Mouse (Mus musculus) heart, embryonic 12.5 days (tissue): ENCODE measurements around the gene Gm26897. TPM values are rescaled to one million over a fixed set of nuclear protein-coding genes. Genes with fewer than 3 reads are reported as not detected.

Experiments
- ATAC-seq: fragments of 200-750 bp; cut with Nextera tagmentation; 2 replicates; pipeline ENCODE4 v1.8.0; 2017; ENCODE audit warnings: moderate TSS enrichment, moderate library complexity; ENCODE audit not compliant: insufficient number of reproducible peaks, low FRiP score
- H3K27ac ChIP-seq: fragments of 300-500 bp; sonication (generic); 2 replicates; pipeline ENCODE4 v1.5.1; 2016; ENCODE audit warnings: mild to moderate bottlenecking, moderate library complexity; ENCODE audit not compliant: poor library complexity, severe bottlenecking
- H3K27me3 ChIP-seq: fragments of 300-500 bp; sonication (generic); replicated peaks from 2 replicates; pipeline ENCODE4 v1.6.1; 2016; ENCODE audit warnings: mild to moderate bottlenecking, moderate library complexity
- H3K36me3 ChIP-seq: fragments of 300-500 bp; sonication (generic); 2 replicates; pipeline ENCODE4 v1.6.1; 2016; ENCODE audit warnings: mild to moderate bottlenecking, moderate library complexity
- H3K4me1 ChIP-seq: fragments of 300-500 bp; sonication (generic); replicated peaks from 2 replicates; pipeline ENCODE4 v1.6.1; 2016; ENCODE audit warnings: mild to moderate bottlenecking
- H3K4me2 ChIP-seq: fragments of 300-500 bp; sonication (generic); 2 replicates; pipeline ENCODE4 v1.6.1; 2016; ENCODE audit warnings: mild to moderate bottlenecking, moderate library complexity
- H3K4me3 ChIP-seq: fragments of 300-500 bp; sonication (generic); 2 replicates; pipeline ENCODE4 v1.5.1; 2016; ENCODE audit warnings: mild to moderate bottlenecking
- H3K9ac ChIP-seq: fragments of 300-500 bp; sonication (generic); 2 replicates; pipeline ENCODE4 v1.6.1; 2016; ENCODE audit warnings: mild to moderate bottlenecking, moderate library complexity
- H3K9me3 ChIP-seq: fragments of 300-500 bp; sonication (generic); replicated peaks from 2 replicates; pipeline ENCODE4 v1.6.1; 2016; ENCODE audit warnings: mild to moderate bottlenecking, moderate library complexity
- WGBS: fragments of 180-500 bp; shearing (Covaris S2); methylation state at CpG from one replicate; pipeline ENCODE4 v1.1.7; 2016; 5-methylcytosine and 5-hydroxymethylcytosine counted together
- polyA plus RNA-seq: library from polyadenylated mRNA; unstranded; fragments of >200 nt; fragmentation: Nextera tagmentation; extraction: Ambion mirVana; gene quantifications from 2 replicates; pipeline ENCODE4 v1.2.1, GENCODE M21; 2016

The Gm26897 gene
- not detected in 2 replicates for polyA plus RNA-seq

DNA sequence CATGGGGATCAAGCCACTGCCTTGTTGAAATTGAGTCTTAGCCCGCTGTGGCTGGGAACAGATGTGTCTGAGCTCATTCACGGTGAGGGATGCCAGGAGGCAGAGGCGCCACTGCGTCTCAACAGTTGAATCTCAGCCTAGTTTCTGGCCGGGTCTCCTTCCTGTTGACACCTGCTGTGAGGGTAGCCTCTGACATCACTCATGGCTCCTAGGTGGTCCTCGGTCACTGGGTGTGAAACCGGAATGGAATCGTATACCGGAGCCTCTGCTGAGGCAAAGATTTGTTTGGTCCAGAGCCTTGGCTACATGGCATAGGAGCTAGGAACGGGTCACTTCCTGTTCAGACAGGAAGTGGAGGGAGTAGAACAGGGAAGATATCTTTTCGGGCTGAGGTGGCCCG lies at the start of gene Gm26897:
Gene Gm26897 (plus strand): TSS at position 74 of the 400 bp plus-strand sequence.
- Histone ChIP-seq H3K27me3 (no peaks in the 10 kb centered on the region), H3K36me3 (peaks cover 2% of the 10 kb centered on the region; the same call in 1 of the 2 replicates), H3K27ac (no peak within 1 kb of the TSS), H3K9me3 (peaks cover 2% of the 10 kb centered on the region), H3K4me1 (peaks cover 7% of the 10 kb centered on the region; the same call in 1 of the 2 replicates), H3K9ac (no peak within 1 kb of the TSS), H3K4me2 (no peak within 1 kb of the TSS), H3K4me3 (no peak within 1 kb of the TSS)
- WGBS, result 80% methylated on average over 12 of the region's 12 CpGs
- no peak for ATAC-seq

- 81% methylated on average over 5 of the region's 5 CpGs for WGBS
- no peak overlapping the region for H3K4me2 ChIP-seq
- H3K36me3 ChIP-seq, result no peaks in the 10 kb centered on the region
- H3K4me3 ChIP-seq, result no peak overlapping the region
- H3K27me3 ChIP-seq, result peaks cover 23% of the 10 kb centered on the region; the same call in 1 of the 2 replicates
- H3K27ac ChIP-seq, result no peak overlapping the region
- no peak overlapping the region for H3K9ac ChIP-seq
- 0 out of 2 replicates have a peak, but pooled peaks cover 1% of the 10 kb centered on the region for H3K4me1 ChIP-seq
- no peak for ATAC-seq
- no peaks in the 10 kb centered on the region for H3K9me3 ChIP-seq
Observed at GRCm38 (mm10) chr5:111687370-111687769, 46.4 kb upstream of the Gm26897 start.

- no peak overlapping the region for H3K4me2 ChIP-seq
- no peak overlapping the region for H3K4me3 ChIP-seq
- H3K27me3 ChIP-seq, result peaks cover 17% of the 10 kb centered on the region; the same call in 1 of the 2 replicates
- H3K9ac ChIP-seq, result no peak overlapping the region
- H3K9me3 ChIP-seq, result no peaks in the 10 kb centered on the region
- no peak for ATAC-seq
- 75% methylated on average over 10 of the region's 10 CpGs for WGBS
- no peak overlapping the region for H3K27ac ChIP-seq
- H3K4me1 ChIP-seq, result peaks cover 3% of the 10 kb centered on the region; the same call in 1 of the 2 replicates
- no peaks in the 10 kb centered on the region for H3K36me3 ChIP-seq
Observed at GRCm38 (mm10) chr5:111688584-111688983, 45.1 kb upstream of the Gm26897 start.

DNA sequence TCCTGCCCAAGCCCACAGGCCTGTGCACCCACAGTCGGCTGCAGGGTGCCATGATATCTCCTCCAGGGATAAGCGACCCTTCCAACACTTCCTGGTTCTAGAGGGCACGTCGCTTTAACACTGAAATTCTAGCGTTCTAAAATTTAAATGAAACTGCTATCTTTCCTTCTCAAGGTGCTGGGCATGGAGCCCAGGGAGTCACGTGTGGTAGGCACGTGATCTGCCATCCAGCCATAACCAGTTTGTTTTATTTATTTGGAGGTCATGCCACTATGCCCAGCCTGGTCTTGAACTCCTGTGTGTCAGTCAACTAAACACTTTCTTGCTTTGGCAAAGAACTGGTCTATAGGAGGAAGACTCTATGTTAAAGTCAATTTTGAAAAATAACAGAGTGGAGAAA lies 35.7 kb upstream of the Gm26897 start:
- no peak overlapping the region for H3K4me3 ChIP-seq
- no peak overlapping the region for H3K4me2 ChIP-seq
- H3K9me3 ChIP-seq, result no peaks in the 10 kb centered on the region
- H3K27ac ChIP-seq, result no peak overlapping the region
- peaks cover 43% of the 10 kb centered on the region for H3K27me3 ChIP-seq
- WGBS, result 68% methylated on average over 7 of the region's 7 CpGs
- no peak for ATAC-seq
- no peak overlapping the region for H3K9ac ChIP-seq
- H3K4me1 ChIP-seq, result peaks cover 17% of the 10 kb centered on the region
- no peaks in the 10 kb centered on the region for H3K36me3 ChIP-seq

GRCm38 (mm10) chr5:111699711-111700303 lies 33.9 kb upstream of the Gm26897 start:
- Histone ChIP-seq H3K9me3 (no peaks in the 10 kb centered on the region), H3K27me3 (peaks cover 37% of the 10 kb centered on the region), H3K4me1 (peaks cover 9% of the 10 kb centered on the region), H3K36me3 (no peaks in the 10 kb centered on the region), H3K4me2 (no peak overlapping the region), H3K9ac (no peak overlapping the region), H3K4me3 (no peak overlapping the region), H3K27ac (no peak overlapping the region)
- 82% methylated on average over 23 of the region's 23 CpGs for WGBS
- no peak for ATAC-seq

GRCm38 (mm10) chr5:111701634-111702329 lies 31.9 kb upstream of the Gm26897 start:
- Histone ChIP-seq H3K4me3 (peak overlapping the region; percentile 33), H3K27ac (no peak overlapping the region), H3K9ac (peak overlapping the region; percentile 23; the same call in 1 of the 2 replicates), H3K36me3 (no peaks in the 10 kb centered on the region), H3K27me3 (peaks cover 35% of the 10 kb centered on the region), H3K4me2 (peak overlapping the region; percentile 70), H3K4me1 (peaks cover 9% of the 10 kb centered on the region), H3K9me3 (no peaks in the 10 kb centered on the region)
- ATAC-seq, result no peak
- WGBS, result 4% methylated on average over 30 of the region's 31 CpGs

DNA sequence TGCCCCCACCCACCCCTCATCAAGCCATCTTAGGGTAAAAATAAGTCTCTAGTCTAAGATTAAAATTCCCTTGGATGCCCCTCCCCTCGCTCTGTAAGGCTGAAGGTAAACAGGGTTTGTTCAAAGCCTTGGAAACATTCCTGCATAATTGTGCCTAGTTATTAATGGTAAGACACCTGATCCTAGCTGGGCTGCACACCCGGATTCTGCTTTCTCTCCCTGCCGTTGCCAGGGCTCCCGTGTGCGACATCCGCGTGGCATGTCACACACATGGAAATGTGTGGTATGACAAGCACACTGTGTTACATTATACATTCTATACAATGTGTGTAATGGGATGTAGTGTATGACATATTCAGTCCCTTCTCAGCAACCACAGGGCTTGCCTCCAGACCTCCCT lies 30.1 kb upstream of the Gm26897 start:
- H3K9ac ChIP-seq, result no peak overlapping the region
- H3K36me3 ChIP-seq, result no peaks in the 10 kb centered on the region
- H3K4me2 ChIP-seq, result no peak overlapping the region
- WGBS, result 83% methylated on average over 7 of the region's 7 CpGs
- no peaks in the 10 kb centered on the region for H3K9me3 ChIP-seq
- ATAC-seq, result no peak
- no peak overlapping the region for H3K4me3 ChIP-seq
- peaks cover 9% of the 10 kb centered on the region for H3K4me1 ChIP-seq
- peaks cover 35% of the 10 kb centered on the region; the same call in 1 of the 2 replicates for H3K27me3 ChIP-seq
- no peak overlapping the region for H3K27ac ChIP-seq

GRCm38 (mm10) chr5:111704326-111704725 lies 29.4 kb upstream of the Gm26897 start:
- 80% methylated on average over 11 of the region's 11 CpGs for WGBS
- Histone ChIP-seq H3K4me1 (peaks cover 9% of the 10 kb centered on the region), H3K4me2 (no peak overlapping the region), H3K4me3 (no peak overlapping the region), H3K36me3 (no peaks in the 10 kb centered on the region), H3K9me3 (no peaks in the 10 kb centered on the region), H3K27ac (no peak overlapping the region), H3K9ac (no peak overlapping the region), H3K27me3 (peaks cover 35% of the 10 kb centered on the region; the same call in 1 of the 2 replicates)
- ATAC-seq, result no peak

- Histone ChIP-seq H3K27me3 (peaks cover 18% of the 10 kb centered on the region; the same call in 1 of the 2 replicates), H3K4me2 (no peak overlapping the region), H3K36me3 (no peaks in the 10 kb centered on the region), H3K4me1 (no peaks in the 10 kb centered on the region), H3K9ac (no peak overlapping the region), H3K9me3 (0 out of 2 replicates have a peak, but pooled peaks cover 7% of the 10 kb centered on the region), H3K27ac (no peak overlapping the region), H3K4me3 (no peak overlapping the region)
- WGBS, result 51% methylated on average over 8 of the region's 8 CpGs
- ATAC-seq, result no peak
Observed at GRCm38 (mm10) chr5:111709195-111709901, 24.4 kb upstream of the Gm26897 start.

DNA sequence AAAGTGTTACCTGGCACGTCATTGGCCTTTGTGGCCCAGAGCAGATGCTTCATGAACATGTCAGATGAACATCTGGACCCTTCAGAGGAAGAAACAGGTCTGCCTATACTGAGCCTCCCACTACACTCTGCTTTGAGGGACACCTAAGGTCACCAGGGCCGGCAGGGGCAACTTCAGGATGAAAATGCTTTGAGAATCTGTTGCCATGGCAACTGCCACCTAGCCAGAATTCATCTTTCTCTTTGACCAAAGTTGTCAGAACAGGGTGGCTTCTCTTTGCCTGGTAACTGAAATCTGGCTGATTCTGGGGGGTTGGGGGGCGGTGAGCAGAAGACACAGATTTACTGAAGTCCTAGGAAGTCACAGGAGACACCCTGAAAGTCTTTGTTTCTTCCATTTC lies 14.7 kb upstream of the Gm26897 start:
- no peak overlapping the region for H3K9ac ChIP-seq
- no peaks in the 10 kb centered on the region for H3K9me3 ChIP-seq
- WGBS, result 72% methylated on average over 3 of the region's 3 CpGs
- no peak overlapping the region for H3K4me3 ChIP-seq
- H3K4me1 ChIP-seq, result peaks cover 3% of the 10 kb centered on the region; the same call in 1 of the 2 replicates
- no peak for ATAC-seq
- peaks cover 9% of the 10 kb centered on the region; the same call in 1 of the 2 replicates for H3K27me3 ChIP-seq
- no peak overlapping the region for H3K4me2 ChIP-seq
- H3K27ac ChIP-seq, result no peak overlapping the region
- H3K36me3 ChIP-seq, result no peaks in the 10 kb centered on the region

DNA sequence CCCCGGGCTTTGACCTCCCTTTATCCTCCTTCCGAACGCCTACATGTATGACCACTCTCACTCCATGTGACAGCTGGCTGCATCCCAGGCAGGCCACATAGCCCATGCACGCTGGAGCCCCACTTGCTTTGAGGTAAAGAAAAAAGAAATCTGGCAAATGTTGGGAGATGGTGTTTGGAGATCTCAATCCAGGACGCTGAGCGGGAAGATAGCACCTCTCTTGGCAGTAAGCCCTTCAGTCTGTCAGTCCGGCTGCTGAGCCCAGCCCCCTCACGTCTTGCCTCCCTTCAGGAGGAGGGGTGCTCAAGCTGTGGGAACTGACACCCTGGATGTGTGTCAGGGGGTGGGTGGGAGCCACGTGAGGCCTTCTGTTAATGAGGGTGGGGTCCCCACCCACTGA lies 13.0 kb upstream of the Gm26897 start:
- no peak overlapping the region for H3K9ac ChIP-seq
- H3K27me3 ChIP-seq, result peaks cover 9% of the 10 kb centered on the region; the same call in 1 of the 2 replicates
- H3K4me3 ChIP-seq, result no peak overlapping the region
- H3K9me3 ChIP-seq, result no peaks in the 10 kb centered on the region
- no peak overlapping the region for H3K27ac ChIP-seq
- no peak overlapping the region for H3K4me2 ChIP-seq
- 43% methylated on average over 9 of the region's 9 CpGs for WGBS
- no peak for ATAC-seq
- H3K36me3 ChIP-seq, result no peaks in the 10 kb centered on the region
- H3K4me1 ChIP-seq, result peaks cover 21% of the 10 kb centered on the region
